Mouse (Mus musculus) forebrain, embryonic 12.5 days (tissue): ENCODE results near the gene Dnah12. TPM values are rescaled to one million over a fixed set of nuclear protein-coding genes. Genes with fewer than 3 reads are reported as not detected.
"Not testable (repeated sequence)": the region's sequence is repeated elsewhere in the genome, so short reads cannot be mapped to it uniquely, and the experiment has no call there.

ENCODE experiments used
- ATAC-seq: fragments of 200-750 bp; cut with Nextera tagmentation; 2 replicates; pipeline ENCODE4 v1.8.0; 2017; ENCODE audit warnings: moderate TSS enrichment; ENCODE audit not compliant: low FRiP score
- H3K27ac ChIP-seq: fragments of 300-500 bp; sonication (generic); 2 replicates; pipeline ENCODE4 v1.5.1; 2016; ENCODE audit warnings: mild to moderate bottlenecking
- H3K27me3 ChIP-seq: fragments of 300-500 bp; sonication (generic); 2 replicates; pipeline ENCODE4 v1.6.1; 2016; ENCODE audit warnings: mild to moderate bottlenecking
- H3K36me3 ChIP-seq: fragments of 300-500 bp; sonication (generic); replicated peaks from 2 replicates; pipeline ENCODE4 v1.6.1; 2016; ENCODE audit warnings: mild to moderate bottlenecking
- H3K4me1 ChIP-seq: fragments of 300-500 bp; sonication (generic); 2 replicates; pipeline ENCODE4 v1.6.1; 2016
- H3K4me2 ChIP-seq: fragments of 300-500 bp; sonication (generic); 2 replicates; pipeline ENCODE4 v1.6.1; 2016; ENCODE audit warnings: mild to moderate bottlenecking, moderate library complexity
- H3K4me3 ChIP-seq: fragments of 300-500 bp; sonication (generic); replicated peaks from 2 replicates; pipeline ENCODE4 v1.5.1; 2016; ENCODE audit warnings: mild to moderate bottlenecking
- H3K9ac ChIP-seq: fragments of 300-500 bp; sonication (generic); 2 replicates; pipeline ENCODE4 v1.6.1; 2016; ENCODE audit warnings: mild to moderate bottlenecking
- H3K9me3 ChIP-seq: fragments of 300-500 bp; sonication (generic); 2 replicates; pipeline ENCODE4 v1.6.1; 2016
- WGBS: fragments of 180-500 bp; shearing (Covaris S2); methylation state at CpG from one replicate; pipeline ENCODE4 v1.1.7; 2016; 5-methylcytosine and 5-hydroxymethylcytosine counted together
- microRNA-seq: library from miRNA; unstranded; fragments of <30 nt; microRNA quantifications from one replicate; pipeline ENCODE4, GENCODE M21; 2017
- polyA plus RNA-seq: library from polyadenylated mRNA; unstranded; fragments of >200 nt; fragmentation: Nextera tagmentation; extraction: Ambion mirVana; gene quantifications from 2 replicates; pipeline ENCODE4 v1.2.1, GENCODE M21; 2016

The Dnah12 gene
- polyA plus RNA-seq, 1 experiment from 2014 or later, result not detected

DNA sequence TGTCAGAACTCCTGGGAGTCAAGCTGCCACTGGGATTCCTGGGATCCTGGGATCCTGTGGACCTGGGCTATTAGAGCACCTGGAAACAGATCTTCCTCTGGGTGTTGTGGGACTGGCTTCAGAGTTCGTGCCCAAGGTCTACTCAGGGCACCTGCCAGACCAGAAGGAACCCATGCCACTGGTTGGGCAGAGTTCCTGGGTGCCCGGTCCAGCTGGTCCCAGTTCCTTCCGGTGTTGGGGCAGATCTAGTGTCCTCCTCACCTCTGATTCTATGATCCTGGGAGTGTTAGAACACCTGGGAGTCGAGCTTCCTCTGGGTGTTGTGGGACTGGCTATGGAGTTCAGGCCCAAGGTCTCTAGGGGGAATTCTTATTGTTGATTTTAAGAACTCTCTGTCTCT, 214.3 kb downstream of the Dnah12 start:
- no peak overlapping the region for H3K27ac ChIP-seq
- no peak for ATAC-seq
- H3K9ac ChIP-seq, result no peak overlapping the region
- no peaks in the 10 kb centered on the region for H3K4me1 ChIP-seq
- no peaks in the 10 kb centered on the region for H3K9me3 ChIP-seq
- no peak overlapping the region for H3K4me2 ChIP-seq
- H3K27me3 ChIP-seq, result no peaks in the 10 kb centered on the region
- H3K4me3 ChIP-seq, result no peak overlapping the region
- 90% methylated on average over 4 of the region's 4 CpGs for WGBS
- no peaks in the 10 kb centered on the region for H3K36me3 ChIP-seq

DNA sequence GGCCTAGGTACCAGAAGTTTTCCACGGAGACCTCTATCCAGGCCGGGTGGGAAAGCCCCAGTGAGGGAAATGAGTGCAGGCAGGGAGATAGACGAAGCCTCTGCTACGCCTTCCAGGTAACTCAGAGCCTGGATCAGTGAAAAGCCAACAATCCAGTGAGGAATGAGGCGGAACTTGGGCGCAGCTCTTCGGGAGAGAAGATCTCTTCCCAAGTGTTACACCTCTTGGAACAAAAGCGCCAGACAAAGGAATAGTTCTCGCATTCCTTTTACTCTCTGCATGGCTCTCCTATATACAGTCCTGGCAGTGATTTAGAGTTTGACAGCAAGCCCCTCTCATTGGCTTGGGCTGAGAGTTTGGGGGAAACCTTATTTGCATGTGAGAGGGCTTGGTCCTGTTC, 217.4 kb downstream of the Dnah12 start:
- not testable (repeated sequence) for H3K4me1 ChIP-seq, H3K4me3 ChIP-seq, H3K27ac ChIP-seq, H3K27me3 ChIP-seq, H3K36me3 ChIP-seq, H3K9me3 ChIP-seq, H3K4me2 ChIP-seq, H3K9ac ChIP-seq, ATAC-seq
- 47% methylated on average over 9 of the region's 9 CpGs for WGBS

GRCm38 (mm10) chr14:26911201-26911600, 218.1 kb downstream of the Dnah12 start:
- Histone ChIP-seq H3K9me3 (no peaks in the 10 kb centered on the region), H3K4me2 (no peak overlapping the region), H3K36me3 (no peaks in the 10 kb centered on the region), H3K4me3 (no peak overlapping the region), H3K4me1 (no peaks in the 10 kb centered on the region; the same call in 1 of the 2 replicates), H3K27ac (no peak overlapping the region), H3K9ac (no peak overlapping the region), H3K27me3 (no peaks in the 10 kb centered on the region)
- ATAC-seq, result no peak
- WGBS, result 70% methylated on average over 6 of the region's 6 CpGs

- no peak overlapping the region for H3K4me3 ChIP-seq
- H3K4me2 ChIP-seq, result no peak overlapping the region
- H3K27me3 ChIP-seq, result no peaks in the 10 kb centered on the region
- no peaks in the 10 kb centered on the region for H3K36me3 ChIP-seq
- no peaks in the 10 kb centered on the region for H3K9me3 ChIP-seq
- H3K4me1 ChIP-seq, result no peaks in the 10 kb centered on the region; the same call in 1 of the 2 replicates
- H3K9ac ChIP-seq, result no peak overlapping the region
- H3K27ac ChIP-seq, result no peak overlapping the region
- no peak for ATAC-seq
- 96% methylated on average over 13 of the region's 13 CpGs for WGBS
These were observed 218.8 kb downstream of the Dnah12 start for GRCm38 (mm10) chr14:26911826-26912225.

- Histone ChIP-seq H3K9me3 (no peaks in the 10 kb centered on the region), H3K4me2 (no peak overlapping the region), H3K4me1 (no peaks in the 10 kb centered on the region; the same call in 1 of the 2 replicates), H3K4me3 (no peak overlapping the region), H3K36me3 (peaks cover 3% of the 10 kb centered on the region; the same call in 1 of the 2 replicates), H3K27ac (0 out of 2 replicates have a peak overlapping the region, but pooled peaks have one; percentile 8), H3K27me3 (no peaks in the 10 kb centered on the region), H3K9ac (no peak overlapping the region)
- 64% methylated on average over 9 of the region's 9 CpGs for WGBS
- ATAC-seq, result no peak
These were observed 220.7 kb downstream of the Dnah12 start for GRCm38 (mm10) chr14:26913681-26914268.

- no peaks in the 10 kb centered on the region for H3K27me3 ChIP-seq
- no peaks in the 10 kb centered on the region for H3K4me1 ChIP-seq
- no peak overlapping the region for H3K4me3 ChIP-seq
- ATAC-seq, result no peak
- WGBS, result 98% methylated on average over 3 of the region's 3 CpGs
- no peaks in the 10 kb centered on the region for H3K9me3 ChIP-seq
- no peak overlapping the region for H3K9ac ChIP-seq
- no peak overlapping the region for H3K27ac ChIP-seq
- H3K4me2 ChIP-seq, result no peak overlapping the region
- H3K36me3 ChIP-seq, result peaks cover 36% of the 10 kb centered on the region
These were observed 226.2 kb downstream of the Dnah12 start for GRCm38 (mm10) chr14:26919310-26919709.

DNA sequence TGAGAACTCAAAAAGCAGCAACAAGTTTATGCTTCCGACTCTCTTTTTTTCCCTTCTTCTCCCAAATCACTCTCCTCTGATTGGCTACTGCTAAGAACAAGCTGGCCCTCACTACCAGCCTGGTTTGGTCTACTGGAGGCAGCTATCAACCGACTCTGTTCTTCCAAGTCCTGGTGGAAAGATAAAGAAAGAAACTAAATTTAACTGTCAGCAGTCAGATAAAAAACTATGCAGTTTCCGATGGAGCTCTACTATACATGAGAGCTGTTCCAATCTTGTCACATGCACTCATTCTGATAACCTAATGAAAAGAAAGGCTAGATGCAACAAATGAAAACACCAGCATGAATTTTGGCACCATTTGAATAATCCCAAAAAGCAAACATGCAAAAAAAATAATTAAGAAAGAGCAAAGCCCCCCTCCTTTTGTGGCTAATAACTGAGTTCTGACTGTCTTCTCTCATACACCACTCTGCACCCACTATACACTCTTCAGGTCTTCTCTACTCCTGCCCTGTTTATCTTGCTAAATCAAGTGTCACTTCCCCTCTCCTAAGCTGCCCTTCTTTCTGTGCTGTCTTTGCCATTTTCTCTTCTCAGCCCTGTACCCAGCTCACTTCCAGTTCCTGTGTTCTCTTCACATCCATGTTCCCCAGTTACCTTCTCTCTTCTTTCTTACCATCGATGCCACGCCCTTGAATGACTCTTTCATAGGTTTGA, 230.8 kb downstream of the Dnah12 start:
- Histone ChIP-seq H3K4me1 (no peaks in the 10 kb centered on the region), H3K36me3 (peaks cover 41% of the 10 kb centered on the region), H3K4me3 (no peak overlapping the region), H3K27me3 (no peaks in the 10 kb centered on the region), H3K27ac (no peak overlapping the region), H3K4me2 (no peak overlapping the region), H3K9me3 (no peaks in the 10 kb centered on the region), H3K9ac (no peak overlapping the region)
- ATAC-seq, result no peak
- 92% methylated on average over 5 of the region's 5 CpGs for WGBS

GRCm38 (mm10) chr14:26934891-26935290, 241.8 kb downstream of the Dnah12 start:
- H3K27me3 ChIP-seq, result no peaks in the 10 kb centered on the region
- H3K4me3 ChIP-seq, result no peak overlapping the region
- 88% methylated on average over 3 of the region's 3 CpGs for WGBS
- H3K4me2 ChIP-seq, result no peak overlapping the region
- ATAC-seq, result no peak
- no peaks in the 10 kb centered on the region for H3K9me3 ChIP-seq
- H3K36me3 ChIP-seq, result peaks cover 27% of the 10 kb centered on the region
- no peaks in the 10 kb centered on the region for H3K4me1 ChIP-seq
- no peak overlapping the region for H3K27ac ChIP-seq
- no peak overlapping the region for H3K9ac ChIP-seq

- no peak overlapping the region for H3K9ac ChIP-seq
- H3K4me2 ChIP-seq, result no peak overlapping the region
- H3K36me3 ChIP-seq, result peaks cover 30% of the 10 kb centered on the region
- no peaks in the 10 kb centered on the region for H3K9me3 ChIP-seq
- H3K4me1 ChIP-seq, result no peaks in the 10 kb centered on the region
- no peak for ATAC-seq
- no peaks in the 10 kb centered on the region for H3K27me3 ChIP-seq
- H3K4me3 ChIP-seq, result no peak overlapping the region
- no peak overlapping the region for H3K27ac ChIP-seq
- 95% methylated on average over 4 of the region's 4 CpGs for WGBS
These were observed 242.5 kb downstream of the Dnah12 start for GRCm38 (mm10) chr14:26935558-26935957.

Small RNAs within 50 kb of the gene (microRNA-seq; reads per million reads assigned to microRNA genes)
- gene Mir7672, result not detected

Other genes starting within 250 kb of the Dnah12 start
- gene Slmap, start 158.3 kb upstream of the Dnah12 start, polyA plus RNA-seq, result 21.1 and 21.6 TPM in 2 replicates
- gene Dennd6a, start 119.4 kb upstream of the Dnah12 start, polyA plus RNA-seq, result 29.1 and 31.9 TPM in 2 replicates
- 560 and 584 TPM in 2 replicates for gene Arf4, start 55.2 kb upstream of the Dnah12 start, polyA plus RNA-seq
- gene Pde12, start 23.4 kb upstream of the Dnah12 start, polyA plus RNA-seq, result 12.9 TPM in 2 replicates
- gene Asb14, start 201.3 kb downstream of the Dnah12 start, polyA plus RNA-seq, result 0.14 and 0.22 TPM in 2 replicates